Mouse (Mus musculus) heart, adult 2 months (tissue): Measurements from ENCODE around the gene Srgap1. TPM values are rescaled to one million over a fixed set of nuclear protein-coding genes. Genes with fewer than 3 reads are reported as not detected.
A peak's percentile ranks its signal among the peaks of the same experiment; 100 is the strongest.

ENCODE experiments used
- DNase-seq, 2 experiments: peaks; one replicate each; pipeline ENCODE4 v3.0.0; 2021
- H3K27ac ChIP-seq: fragments of 200-600 bp; 2 replicates; pipeline ENCODE4 v1.8.1; 2022
- H3K27me3 ChIP-seq: fragments of 200-500 bp; 2 replicates; pipeline ENCODE4 v1.6.1; 2012; ENCODE audit warnings: mild to moderate bottlenecking, low read length, inconsistent platforms, mixed read lengths; ENCODE audit not compliant: control insufficient read depth, insufficient read depth
- H3K36me3 ChIP-seq: fragments of 200-500 bp; 2 replicates; pipeline ENCODE4 v1.6.1; 2012; ENCODE audit warnings: low read length, inconsistent platforms; ENCODE audit not compliant: control insufficient read depth, insufficient read depth
- H3K4me1 ChIP-seq: fragments of 200-500 bp; 2 replicates; pipeline ENCODE4 v1.6.1; 2011; ENCODE audit warnings: low read length; ENCODE audit not compliant: control insufficient read depth, insufficient read depth
- H3K4me3 ChIP-seq: fragments of 200-600 bp; 2 replicates; pipeline ENCODE4 v1.8.1; 2022
- H3K79me2 ChIP-seq: fragments of 200-500 bp; replicated peaks from 2 replicates; pipeline ENCODE4 v1.6.1; 2012; ENCODE audit warnings: mild to moderate bottlenecking, inconsistent platforms, low read length, moderate library complexity, mixed read lengths; ENCODE audit not compliant: control insufficient read depth, insufficient read depth
- H3K9ac ChIP-seq: fragments of 200-500 bp; 2 replicates; pipeline ENCODE4 v1.6.1; 2012; ENCODE audit warnings: low read depth, mild to moderate bottlenecking, control low read depth, inconsistent platforms, low read length, mixed read lengths
- CTCF ChIP-seq: fragments of 200-600 bp; IDR thresholded peaks from 2 replicates; pipeline ENCODE4 v1.8.1; 2022; ENCODE audit warnings: antibody characterized with exemption, mild to moderate bottlenecking, moderate library complexity
- EP300 ChIP-seq: fragments of 200-500 bp; IDR thresholded peaks from 2 replicates; pipeline ENCODE4 v1.6.1; 2011; ENCODE audit warnings: low read depth, low read length, control low read depth; ENCODE audit not compliant: insufficient read depth
- POLR2A ChIP-seq: fragments of 200-500 bp; IDR thresholded peaks from 2 replicates; pipeline ENCODE4 v1.6.1; 2011; ENCODE audit warnings: mild to moderate bottlenecking, low read depth, low read length, control low read depth; ENCODE audit not compliant: insufficient read depth
- WGBS: fragments of 180-500 bp; shearing (Covaris S2); methylation state at CpG from one replicate; pipeline ENCODE4 v1.1.7; 2018; 5-methylcytosine and 5-hydroxymethylcytosine counted together
- intact Hi-C: fragments of 180-260 bp; cut with DNase I; formaldehyde crosslinking; loops from one replicate; pipeline ENCODE4 v1.15.1; 2025
- polyA plus RNA-seq: library from polyadenylated mRNA; depleted of rRNA; stranded (reverse); fragments of >200 nt; gene quantifications from 2 replicates; pipeline ENCODE4 v1.2.3, GENCODE M21; 2012
- total RNA-seq, 2 experiments: library from RNA; stranded (reverse); gene quantifications; 2 replicates each; pipeline ENCODE4 v1.2.3; 2021

The Srgap1 gene
- total and polyA plus RNA-seq, 3 experiments = 1.1 to 2.1 (median 1.3) TPM

DNA sequence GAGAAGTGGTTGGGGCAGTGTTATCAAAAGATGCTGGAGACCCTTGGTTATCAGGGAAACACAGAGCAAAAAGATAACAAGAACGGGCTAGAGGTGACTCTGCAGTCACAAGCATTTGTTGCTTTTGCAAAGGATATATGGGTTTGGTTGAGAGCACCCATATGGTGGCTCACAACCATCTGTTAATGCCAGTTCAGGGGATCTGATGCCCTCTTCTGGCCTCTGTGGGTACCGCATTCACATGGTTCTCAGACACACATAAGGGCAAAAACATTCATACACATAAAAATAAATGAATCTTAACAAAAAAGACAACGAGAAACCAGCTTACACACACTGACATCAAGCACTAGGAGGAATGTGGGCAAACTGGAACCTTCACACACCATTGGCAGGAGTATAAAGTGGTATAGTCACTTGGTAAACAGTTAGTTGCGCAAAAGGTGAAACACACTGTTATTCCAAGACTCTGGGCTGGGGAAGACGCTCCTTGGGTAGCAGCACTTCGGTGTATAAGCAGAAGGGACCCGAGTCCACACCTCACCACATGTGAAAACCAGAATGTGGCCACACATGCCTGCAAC lies 191.2 kb downstream of the Srgap1 start:
- Histone ChIP-seq H3K4me1 (no peaks in the 10 kb centered on the region), H3K9ac (no peak overlapping the region), H3K36me3 (no peaks in the 10 kb centered on the region), H3K27me3 (no peaks in the 10 kb centered on the region), H3K4me3 (no peak overlapping the region), H3K27ac (no peak overlapping the region), H3K79me2 (no peaks in the 10 kb centered on the region)
- no peak for DNase-seq
- TF ChIP-seq EP300 (no peak), CTCF (peak; percentile 53), POLR2A (no peak)
- WGBS = 89% methylated on average over 7 of the region's 7 CpGs
- intact Hi-C loops = no loop called here

DNA sequence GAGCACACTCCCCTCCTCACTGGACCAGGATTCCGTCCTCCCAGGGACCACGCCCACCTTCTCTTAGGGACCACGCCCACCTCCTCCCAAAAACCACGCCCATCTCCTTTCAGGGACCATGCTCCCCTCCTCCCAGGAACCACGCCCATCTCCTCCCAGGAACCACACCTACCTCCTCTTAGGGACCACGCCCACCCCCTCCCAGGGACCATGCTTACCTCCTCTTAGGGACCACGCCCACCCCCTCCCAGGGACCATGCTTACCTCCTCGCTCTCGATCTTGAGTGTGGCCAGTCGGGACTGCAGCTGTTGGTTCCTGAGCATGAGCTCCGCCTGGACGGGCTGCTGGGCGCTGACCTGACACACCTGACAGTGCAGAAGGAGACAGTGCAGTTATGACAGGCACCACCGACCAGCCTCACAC lies 193.7 kb downstream of the Srgap1 start:
- 81% methylated on average over 14 of the region's 14 CpGs for WGBS
- Histone ChIP-seq H3K4me3 (no peak overlapping the region), H3K36me3 (no peaks in the 10 kb centered on the region), H3K27me3 (no peaks in the 10 kb centered on the region), H3K79me2 (no peaks in the 10 kb centered on the region), H3K9ac (no peak overlapping the region), H3K27ac (no peak overlapping the region), H3K4me1 (no peaks in the 10 kb centered on the region)
- no peak for DNase-seq
- no peak for TF ChIP-seq CTCF
- TF ChIP-seq POLR2A = no peak
- no peak for TF ChIP-seq EP300
- intact Hi-C loops = no loop called here

DNA sequence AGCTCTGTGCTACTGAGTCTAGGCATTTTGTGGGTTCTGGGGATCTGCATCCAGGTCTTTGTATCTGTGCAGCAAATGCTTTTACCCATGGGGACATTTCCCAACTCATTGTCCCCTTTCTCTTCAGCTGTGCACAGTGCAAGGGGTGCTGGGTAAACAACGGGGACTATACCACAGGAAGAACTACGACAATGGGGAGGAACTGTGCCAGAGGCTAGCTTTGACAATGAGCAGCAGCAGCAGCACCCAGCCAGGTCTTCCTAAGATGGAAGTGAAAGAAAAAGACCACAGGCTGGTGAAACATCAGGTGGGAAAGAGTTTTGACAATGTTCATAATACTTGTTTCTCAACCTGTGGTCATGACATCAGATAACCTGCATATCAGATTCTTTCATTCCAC lies 197.6 kb downstream of the Srgap1 start:
- Histone ChIP-seq H3K27me3 (no peaks in the 10 kb centered on the region), H3K79me2 (no peaks in the 10 kb centered on the region), H3K4me1 (no peaks in the 10 kb centered on the region), H3K27ac (no peak overlapping the region), H3K4me3 (no peak overlapping the region), H3K9ac (no peak overlapping the region), H3K36me3 (no peaks in the 10 kb centered on the region)
- 26% methylated on average over 2 of the region's 2 CpGs for WGBS
- intact Hi-C loops = no loop called here
- no peak for TF ChIP-seq CTCF
- TF ChIP-seq POLR2A = no peak
- TF ChIP-seq EP300 = no peak
- DNase-seq = no peak

DNA sequence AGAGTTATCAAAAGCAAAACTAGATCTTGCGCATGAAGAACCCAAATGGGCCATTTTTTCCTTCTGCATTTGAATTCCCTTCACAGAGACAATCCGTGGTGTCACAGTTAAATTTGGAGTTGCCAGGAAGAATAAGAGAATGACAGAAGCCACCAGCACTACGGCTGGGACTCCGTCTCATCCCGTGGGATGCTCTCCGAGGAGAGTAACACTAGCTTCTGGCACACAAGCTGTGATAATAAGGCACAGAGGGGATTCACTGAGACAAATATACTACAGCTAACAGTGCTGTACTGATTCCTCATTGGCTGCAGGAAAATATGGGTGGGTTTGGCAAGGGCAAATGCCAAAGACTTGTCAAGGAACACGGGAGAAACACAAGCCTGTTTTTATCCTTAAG lies 201.4 kb downstream of the Srgap1 start:
- H3K79me2 ChIP-seq = no peaks in the 10 kb centered on the region
- H3K27ac ChIP-seq = no peak overlapping the region
- no peak for DNase-seq
- intact Hi-C loops = no loop called here
- WGBS = 71% methylated on average over 7 of the region's 7 CpGs
- H3K36me3 ChIP-seq = no peaks in the 10 kb centered on the region
- H3K4me1 ChIP-seq = no peaks in the 10 kb centered on the region
- TF ChIP-seq POLR2A = no peak
- no peak for TF ChIP-seq CTCF
- no peak for TF ChIP-seq EP300
- H3K27me3 ChIP-seq = no peaks in the 10 kb centered on the region
- H3K4me3 ChIP-seq = no peak overlapping the region
- no peak overlapping the region for H3K9ac ChIP-seq

DNA sequence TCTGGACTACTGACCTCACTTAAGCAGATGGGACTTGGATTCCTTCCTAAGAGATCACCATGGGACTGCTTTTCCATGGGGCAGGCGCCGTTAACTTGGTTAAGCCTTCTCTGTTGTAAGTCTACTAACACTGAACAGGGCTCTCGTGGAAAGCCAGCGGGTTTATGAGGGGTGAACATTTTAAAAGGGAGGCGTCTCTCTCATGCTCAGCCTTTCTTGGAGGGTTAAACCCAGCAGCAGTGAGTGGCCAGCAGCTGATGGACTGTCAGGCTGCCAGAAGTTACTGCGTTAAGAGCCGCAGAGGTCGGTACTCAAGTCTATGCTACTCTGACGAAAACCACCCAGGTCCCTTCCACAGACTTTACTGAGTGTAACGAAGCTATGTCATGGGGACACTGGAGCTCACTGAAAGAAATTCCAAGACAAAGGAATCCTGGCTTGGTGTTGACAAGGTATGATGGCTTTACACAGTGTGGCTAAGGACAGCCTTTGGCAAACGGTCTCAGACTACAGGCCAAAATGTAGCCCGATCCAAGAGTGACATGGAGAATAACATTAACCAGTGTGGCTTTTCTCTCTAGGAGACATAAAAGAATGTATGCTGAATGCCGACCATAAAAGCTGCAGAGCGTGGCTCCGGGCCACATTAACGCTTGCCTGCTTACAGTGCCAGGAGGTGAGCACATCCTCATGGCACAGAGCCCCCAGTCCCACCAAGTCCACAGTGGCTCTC lies 209.8 kb downstream of the Srgap1 start:
- peak overlapping the region; percentile 50 for H3K9ac ChIP-seq
- 42% methylated on average over 16 of the region's 16 CpGs for WGBS
- H3K27me3 ChIP-seq = no peaks in the 10 kb centered on the region
- TF ChIP-seq POLR2A (no peak), EP300 (no peak), CTCF (no peak)
- H3K36me3 ChIP-seq = no peaks in the 10 kb centered on the region
- DNase-seq = peak; percentile 60 to 69
- H3K79me2 ChIP-seq = no peaks in the 10 kb centered on the region
- H3K27ac ChIP-seq = peak overlapping the region; percentile 42
- H3K4me3 ChIP-seq = peak overlapping the region; percentile 28
- intact Hi-C loops = loop anchor here (5.0 kb wide), 2 partner anchors 55 to 135 kb away; no protein-coding TSS in a partner anchor
- H3K4me1 ChIP-seq = peaks cover 2% of the 10 kb centered on the region
